Mouse (Mus musculus): Measurements from ENCODE around the gene Usp29. TPM values are rescaled to one million over a fixed set of nuclear protein-coding genes. Genes with fewer than 3 reads are reported as not detected.
"Not testable (repeated sequence)": the region's sequence is repeated elsewhere in the genome, so short reads cannot be mapped to it uniquely, and the experiment has no call there.

Gene Usp29
- polyA plus RNA-seq, 1 experiment from 2014 or later: 17.5 TPM

DNA sequence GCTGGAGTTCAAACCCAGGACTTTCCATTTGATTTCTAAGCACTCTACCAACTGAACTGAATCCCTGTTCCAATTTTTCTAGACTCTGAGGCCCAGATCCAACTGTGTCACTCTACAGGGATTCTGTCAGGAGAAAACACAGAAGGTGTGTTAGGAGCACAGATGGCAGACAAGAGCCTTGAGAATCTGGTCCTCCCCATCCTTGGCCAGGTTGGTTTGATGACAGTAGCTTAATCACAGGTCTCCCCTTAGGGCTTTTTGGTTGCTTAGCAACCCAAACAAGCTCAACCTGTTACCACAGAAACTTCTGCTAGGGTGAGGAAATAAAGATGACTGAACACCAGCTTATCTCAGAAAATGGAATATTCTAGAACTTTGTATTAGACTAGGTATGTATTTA is 136.0 kb downstream of the Usp29 start:
- no peak overlapping the region for H3K9ac ChIP-seq
- H3K4me3 ChIP-seq: no peak overlapping the region
- H3K9me3 ChIP-seq: no peaks in the 10 kb centered on the region
- no peak overlapping the region for H3K4me2 ChIP-seq (replicated peaks)
- no peaks in the 10 kb centered on the region for H3K27me3 ChIP-seq (replicated peaks)
- H3K4me1 ChIP-seq: no peaks in the 10 kb centered on the region
- ATAC-seq (ENCODE audit: low FRiP score, low read depth): no peak
- H3K27ac ChIP-seq: no peak overlapping the region
- H3K36me3 ChIP-seq: no peaks in the 10 kb centered on the region

DNA sequence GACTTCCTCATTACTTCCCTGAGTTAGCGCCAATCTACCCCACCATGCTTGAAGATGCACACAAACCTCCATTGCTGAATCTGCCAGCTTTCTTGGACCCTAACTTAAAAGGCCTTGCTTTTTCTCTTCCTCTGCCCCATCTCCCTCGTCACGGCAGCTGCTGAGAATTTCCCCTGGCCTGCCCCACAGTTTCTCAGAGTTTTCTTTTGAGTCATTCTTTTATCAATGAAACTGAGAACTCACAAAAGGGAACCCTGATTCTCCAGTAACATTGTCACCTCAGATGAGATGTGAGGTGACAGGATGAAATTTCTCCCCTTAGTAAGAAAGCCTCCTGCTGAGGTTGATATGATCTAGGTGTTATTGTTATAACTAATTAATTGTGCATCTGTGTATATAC is 138.5 kb downstream of the Usp29 start:
- ATAC-seq (ENCODE audit: low FRiP score, low read depth): no peak
- H3K9me3 ChIP-seq: no peaks in the 10 kb centered on the region
- no peaks in the 10 kb centered on the region for H3K4me1 ChIP-seq
- H3K9ac ChIP-seq: no peak overlapping the region
- H3K36me3 ChIP-seq: no peaks in the 10 kb centered on the region
- no peak overlapping the region for H3K4me3 ChIP-seq
- WGBS: 74% methylated on average over 3 of the region's 3 CpGs
- no peak overlapping the region for H3K27ac ChIP-seq
- H3K27me3 ChIP-seq (replicated peaks): no peaks in the 10 kb centered on the region
- H3K4me2 ChIP-seq (replicated peaks): no peak overlapping the region

DNA sequence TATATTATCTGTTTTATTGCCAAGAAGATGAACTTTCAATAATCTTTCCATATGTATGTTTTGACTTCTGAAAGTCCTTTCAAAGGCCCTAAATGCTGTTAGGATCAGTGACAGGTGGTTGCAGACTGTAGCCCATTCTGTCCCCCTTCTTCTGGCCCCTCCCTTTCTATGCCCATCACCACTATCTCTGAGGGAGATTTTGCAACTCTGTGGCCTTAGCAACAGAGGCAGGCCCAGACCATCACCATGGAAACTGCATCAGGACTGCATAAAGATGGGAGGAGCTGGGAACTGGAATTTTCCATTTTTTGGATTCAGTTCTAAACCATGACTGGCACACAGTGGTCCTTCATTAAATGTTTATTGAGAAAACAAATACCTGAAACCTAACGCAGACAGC is 139.2 kb downstream of the Usp29 start:
- WGBS: 84% methylated on average over 1 of the region's 1 CpGs
- no peaks in the 10 kb centered on the region for H3K4me1 ChIP-seq
- no peak overlapping the region for H3K27ac ChIP-seq
- H3K9me3 ChIP-seq: no peaks in the 10 kb centered on the region
- no peaks in the 10 kb centered on the region for H3K36me3 ChIP-seq
- H3K27me3 ChIP-seq (replicated peaks): no peaks in the 10 kb centered on the region
- H3K4me2 ChIP-seq (replicated peaks): no peak overlapping the region
- no peak for ATAC-seq (ENCODE audit: low FRiP score, low read depth)
- H3K9ac ChIP-seq: no peak overlapping the region
- no peak overlapping the region for H3K4me3 ChIP-seq

DNA sequence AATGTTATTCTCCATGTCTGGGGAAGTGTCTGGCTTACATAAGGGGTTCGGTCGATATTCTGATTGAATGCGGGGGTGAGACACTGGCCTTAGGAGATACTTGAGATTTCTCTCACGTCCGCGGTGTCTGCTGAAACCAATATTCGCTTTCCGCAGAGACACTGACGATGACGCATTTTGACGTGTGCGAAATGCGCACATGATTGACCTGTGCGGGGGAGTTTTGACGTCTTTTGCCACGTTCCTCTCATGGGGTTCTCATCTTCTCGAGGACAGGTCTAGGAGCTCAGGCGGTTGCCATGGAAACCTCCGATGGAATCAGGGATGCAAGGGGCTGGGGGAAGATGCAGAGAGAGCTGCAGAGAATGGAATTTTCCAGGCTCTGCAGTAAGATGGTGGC is 144.1 kb downstream of the Usp29 start:
- no peaks in the 10 kb centered on the region for H3K4me1 ChIP-seq
- 0 out of 2 replicates have a peak, but pooled peaks have one; percentile 9 for ATAC-seq (ENCODE audit: low FRiP score, low read depth)
- H3K4me2 ChIP-seq (replicated peaks): no peak overlapping the region
- 66% methylated on average over 19 of the region's 19 CpGs for WGBS
- H3K27ac ChIP-seq: no peak overlapping the region
- no peak overlapping the region for H3K4me3 ChIP-seq
- H3K9me3 ChIP-seq: no peaks in the 10 kb centered on the region
- H3K9ac ChIP-seq: no peak overlapping the region
- no peaks in the 10 kb centered on the region for H3K36me3 ChIP-seq
- H3K27me3 ChIP-seq (replicated peaks): no peaks in the 10 kb centered on the region

DNA sequence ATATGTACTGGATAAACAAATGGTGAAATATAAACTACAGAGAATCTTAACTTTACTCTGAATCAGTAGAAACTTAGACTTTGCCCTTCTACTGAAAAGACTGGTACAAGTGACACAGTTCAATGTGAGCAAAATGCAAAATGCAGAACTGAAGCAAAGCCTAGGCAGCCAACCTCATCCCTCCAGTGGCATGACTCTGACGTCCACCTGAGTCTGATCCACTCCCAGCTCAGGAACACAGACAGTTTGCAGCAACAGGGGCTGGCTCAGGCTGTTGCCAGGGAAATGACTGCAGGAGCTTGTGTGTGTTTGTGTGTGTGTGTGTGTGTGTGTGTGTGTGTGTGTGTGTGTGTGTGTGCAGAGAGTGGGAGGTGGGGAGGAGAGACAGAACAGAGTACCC is 147.8 kb downstream of the Usp29 start:
- ATAC-seq (ENCODE audit: low FRiP score, low read depth): no peak
- H3K27ac ChIP-seq: no peak overlapping the region
- WGBS: 67% methylated on average over 1 of the region's 1 CpGs

DNA sequence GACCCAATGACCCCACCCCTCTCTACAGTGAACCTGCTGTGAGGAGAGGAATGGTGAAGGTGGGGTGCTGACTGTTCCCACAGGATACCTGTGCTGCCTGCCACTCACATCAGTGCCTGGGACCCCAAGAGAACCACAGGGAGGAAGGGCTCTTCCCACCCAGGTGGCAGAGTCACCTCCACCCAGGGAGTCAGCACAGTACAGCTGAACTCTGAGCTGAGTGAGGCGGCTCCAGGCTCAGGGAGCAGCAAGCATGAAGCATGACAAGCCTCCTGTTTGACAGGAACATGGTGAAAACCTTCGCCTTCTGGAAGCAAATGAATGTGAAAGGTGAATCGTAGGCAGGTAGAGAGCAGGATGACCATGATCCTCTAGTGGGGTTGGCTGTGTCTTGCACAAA is 148.5 kb downstream of the Usp29 start:
- not testable (repeated sequence) for H3K36me3 ChIP-seq; H3K4me2 ChIP-seq (replicated peaks); H3K27ac ChIP-seq; H3K4me1 ChIP-seq; H3K9ac ChIP-seq; H3K9me3 ChIP-seq; H3K27me3 ChIP-seq (replicated peaks); ATAC-seq (ENCODE audit: low FRiP score, low read depth); H3K4me3 ChIP-seq
- 94% methylated on average over 3 of the region's 3 CpGs for WGBS

More for the DNA sequence above, 147.8 kb downstream of the Usp29 start:
- Histone ChIP-seq H3K36me3 (no peaks in the 10 kb centered on the region), H3K27me3 (replicated peaks) (no peaks in the 10 kb centered on the region), H3K9me3 (no peaks in the 10 kb centered on the region), H3K9ac (no peak overlapping the region), H3K4me1 (peaks cover 4% of the 10 kb centered on the region; the same call in 1 of the 2 replicates), H3K4me3 (no peak overlapping the region), H3K4me2 (replicated peaks) (no peak overlapping the region)

DNA sequence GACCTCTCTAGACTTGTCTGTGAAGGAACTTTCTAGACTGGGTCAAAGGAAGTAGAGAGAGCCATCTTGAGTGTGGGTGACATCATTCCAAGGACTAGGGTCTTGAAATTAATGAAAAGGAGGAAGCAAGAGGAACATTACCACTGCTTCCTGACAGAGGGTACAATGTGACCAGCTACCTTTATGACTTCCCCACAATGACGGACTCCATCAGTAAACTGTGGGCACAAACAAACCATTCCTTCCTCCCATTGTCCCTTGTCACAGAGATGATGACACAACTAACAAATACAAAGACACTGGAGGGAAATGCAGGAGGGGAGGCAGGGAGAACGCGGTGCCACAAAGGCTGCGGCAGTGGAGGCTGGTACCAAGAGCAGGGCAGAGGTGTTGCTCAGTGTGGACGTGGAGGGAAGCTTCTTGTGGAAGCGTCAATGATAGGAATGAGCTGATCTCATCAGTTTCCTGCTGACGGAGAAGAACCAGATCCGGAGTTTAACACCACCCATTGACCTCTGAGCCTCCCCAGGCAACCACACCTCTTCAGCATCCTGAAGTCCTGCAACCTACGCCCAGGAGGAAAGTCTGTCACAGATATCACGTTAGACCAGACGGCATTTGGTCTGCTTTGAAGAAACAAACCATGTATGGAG is 149.3 kb downstream of the Usp29 start:
- Histone ChIP-seq H3K4me2 (replicated peaks) (no peak overlapping the region), H3K36me3 (no peaks in the 10 kb centered on the region), H3K4me3 (no peak overlapping the region), H3K4me1 (peaks cover 4% of the 10 kb centered on the region; the same call in 1 of the 2 replicates), H3K27me3 (replicated peaks) (no peaks in the 10 kb centered on the region), H3K27ac (no peak overlapping the region), H3K9ac (no peak overlapping the region), H3K9me3 (no peaks in the 10 kb centered on the region)
- ATAC-seq (ENCODE audit: low FRiP score, low read depth): no peak
- 88% methylated on average over 11 of the region's 11 CpGs for WGBS

DNA sequence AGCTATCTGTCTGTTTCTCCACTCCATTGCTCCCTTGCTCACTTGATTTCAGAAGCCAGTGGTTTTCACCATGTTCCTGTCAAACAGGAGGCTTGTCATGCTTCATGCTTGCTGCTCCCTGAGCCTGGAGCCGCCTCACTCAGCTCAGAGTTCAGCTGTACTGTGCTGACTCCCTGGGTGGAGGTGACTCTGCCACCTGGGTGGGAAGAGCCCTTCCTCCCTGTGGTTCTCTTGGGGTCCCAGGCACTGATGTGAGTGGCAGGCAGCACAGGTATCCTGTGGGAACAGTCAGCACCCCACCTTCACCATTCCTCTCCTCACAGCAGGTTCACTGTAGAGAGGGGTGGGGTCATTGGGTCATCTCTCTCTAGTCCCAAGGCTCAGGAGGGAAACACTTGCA is 150.5 kb downstream of the Usp29 start:
- H3K4me1 ChIP-seq; H3K36me3 ChIP-seq; H3K27me3 ChIP-seq (replicated peaks); H3K4me2 ChIP-seq (replicated peaks); H3K9me3 ChIP-seq; H3K4me3 ChIP-seq; H3K9ac ChIP-seq; ATAC-seq (ENCODE audit: low FRiP score, low read depth); H3K27ac ChIP-seq: not testable (repeated sequence)
- WGBS: 86% methylated on average over 1 of the region's 1 CpGs

DNA sequence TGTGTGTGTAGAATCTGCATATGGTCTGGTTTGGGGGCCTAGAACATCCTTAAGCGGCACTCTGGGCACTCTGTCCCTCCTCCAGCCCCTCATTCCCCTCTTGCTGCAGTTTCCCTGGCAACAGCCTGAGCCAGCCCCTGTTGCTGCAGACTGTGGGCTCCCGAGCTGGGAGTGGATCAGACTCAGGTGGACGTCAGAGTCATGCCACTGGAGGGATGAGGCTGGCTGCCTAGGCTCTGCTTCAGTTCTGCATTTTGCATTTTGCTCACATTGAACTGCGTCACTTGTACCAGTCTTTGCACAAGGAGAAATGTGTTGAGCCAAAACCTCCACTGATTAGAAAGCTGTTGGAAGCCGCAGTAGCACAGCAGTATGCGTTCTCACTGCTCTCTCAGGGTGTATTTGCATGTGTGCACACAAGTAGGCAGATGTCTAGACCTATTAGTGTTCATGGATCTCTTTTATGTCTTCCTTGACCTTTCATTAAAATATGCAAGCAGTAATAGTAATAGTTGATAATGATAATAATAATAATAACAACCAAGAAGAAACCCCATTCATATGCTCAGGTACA is 151.2 kb downstream of the Usp29 start:
- peaks cover 4% of the 10 kb centered on the region; the same call in 1 of the 2 replicates for H3K4me1 ChIP-seq
- no peak overlapping the region for H3K27ac ChIP-seq
- no peaks in the 10 kb centered on the region for H3K27me3 ChIP-seq (replicated peaks)
- H3K9ac ChIP-seq: no peak overlapping the region
- no peak overlapping the region for H3K4me2 ChIP-seq (replicated peaks)
- H3K36me3 ChIP-seq: no peaks in the 10 kb centered on the region
- 46% methylated on average over 6 of the region's 6 CpGs for WGBS
- peak; percentile 68; the same call in 1 of the 2 replicates for ATAC-seq (ENCODE audit: low FRiP score, low read depth)
- no peaks in the 10 kb centered on the region for H3K9me3 ChIP-seq
- H3K4me3 ChIP-seq: no peak overlapping the region

DNA sequence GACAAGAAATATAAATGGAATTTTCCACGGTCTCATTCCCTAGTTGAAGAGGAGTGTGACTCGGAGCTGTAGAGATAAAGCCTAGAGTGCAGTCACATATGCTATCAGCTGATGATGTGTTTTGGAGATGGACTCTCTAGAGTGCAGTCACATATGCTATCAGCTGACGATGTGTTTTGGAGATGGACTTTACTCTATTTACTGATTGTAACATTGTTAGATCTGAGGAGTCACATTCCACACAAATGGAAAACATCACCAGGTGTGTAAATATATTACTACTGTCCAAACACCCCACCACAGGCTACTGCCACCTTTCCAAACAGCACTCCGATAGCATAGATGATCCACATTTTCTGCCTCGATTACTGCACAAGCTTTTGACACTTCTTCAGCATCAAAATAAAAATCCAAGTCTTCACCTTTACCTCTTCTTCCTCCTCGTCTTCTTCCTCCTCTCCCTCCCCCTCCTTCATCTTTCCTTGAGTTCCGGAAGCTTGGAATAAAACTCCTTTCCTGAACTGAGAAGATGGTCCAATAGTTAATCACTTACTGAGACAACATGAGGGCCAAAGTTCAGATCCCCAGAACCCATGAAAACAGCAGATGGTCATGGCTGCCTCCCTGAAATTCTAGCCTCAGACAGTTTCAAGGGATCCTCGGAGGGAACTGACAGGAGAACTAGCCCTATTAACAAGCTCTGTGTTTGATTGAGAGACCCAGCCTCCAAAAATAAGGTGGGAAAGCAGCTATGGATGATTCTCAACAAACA is 153.2 kb downstream of the Usp29 start:
- H3K4me3 ChIP-seq: no peak overlapping the region
- H3K27me3 ChIP-seq (replicated peaks): no peaks in the 10 kb centered on the region
- no peak for ATAC-seq (ENCODE audit: low FRiP score, low read depth)
- H3K36me3 ChIP-seq: no peaks in the 10 kb centered on the region
- H3K27ac ChIP-seq: no peak overlapping the region
- no peak overlapping the region for H3K4me2 ChIP-seq (replicated peaks)
- 83% methylated on average over 8 of the region's 8 CpGs for WGBS
- H3K9ac ChIP-seq: no peak overlapping the region
- peaks cover 4% of the 10 kb centered on the region; the same call in 1 of the 2 replicates for H3K4me1 ChIP-seq
- H3K9me3 ChIP-seq: no peaks in the 10 kb centered on the region

DNA sequence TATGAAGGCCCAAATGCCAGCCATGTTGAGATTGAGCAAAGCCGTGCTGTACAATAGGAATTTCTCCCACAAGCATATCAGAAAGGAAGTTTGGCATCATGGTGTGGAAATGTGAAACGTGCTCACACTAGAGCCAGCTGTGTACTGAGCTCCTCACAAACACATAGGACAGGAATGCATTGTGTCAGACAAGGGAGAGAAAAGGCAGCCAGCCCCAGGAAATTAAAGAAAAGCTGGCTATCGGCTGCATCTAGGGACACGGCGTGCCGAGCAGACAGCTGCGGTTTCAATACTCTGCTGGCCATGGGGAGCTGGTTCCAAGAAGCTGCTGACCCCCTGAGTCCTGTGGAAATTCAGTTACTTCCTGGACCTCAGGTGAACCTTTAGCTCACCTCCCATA is 155.0 kb downstream of the Usp29 start:
- H3K27me3 ChIP-seq (replicated peaks): no peaks in the 10 kb centered on the region
- H3K27ac ChIP-seq: no peak overlapping the region
- 87% methylated on average over 7 of the region's 7 CpGs for WGBS
- no peak overlapping the region for H3K4me3 ChIP-seq
- no peak for ATAC-seq (ENCODE audit: low FRiP score, low read depth)
- H3K9ac ChIP-seq: no peak overlapping the region
- H3K4me1 ChIP-seq: peaks cover 4% of the 10 kb centered on the region; the same call in 1 of the 2 replicates
- no peak overlapping the region for H3K4me2 ChIP-seq (replicated peaks)
- no peaks in the 10 kb centered on the region for H3K9me3 ChIP-seq
- H3K36me3 ChIP-seq: no peaks in the 10 kb centered on the region

DNA sequence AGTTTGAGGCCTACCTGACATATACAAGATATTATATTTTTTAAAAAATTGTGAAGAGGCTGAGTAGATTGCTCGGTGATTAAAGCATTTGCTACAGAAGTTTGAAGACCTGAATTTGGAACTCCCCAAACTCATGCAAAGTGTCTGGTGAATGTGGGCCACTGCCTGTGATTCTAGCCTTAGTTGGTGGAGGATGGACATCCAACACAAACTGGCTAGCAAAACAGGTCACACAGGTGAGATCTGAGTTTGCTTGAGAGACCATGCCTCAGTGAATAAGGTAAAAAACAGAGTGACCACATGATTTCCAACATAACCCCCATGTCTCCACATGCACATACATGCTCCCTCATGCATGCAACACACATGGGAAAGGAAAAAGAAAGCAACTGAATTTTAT is 156.5 kb downstream of the Usp29 start:
- Histone ChIP-seq H3K27me3 (replicated peaks) (no peaks in the 10 kb centered on the region), H3K4me1 (no peaks in the 10 kb centered on the region), H3K9me3 (no peaks in the 10 kb centered on the region), H3K9ac (no peak overlapping the region), H3K36me3 (no peaks in the 10 kb centered on the region), H3K27ac (no peak overlapping the region), H3K4me2 (replicated peaks) (no peak overlapping the region), H3K4me3 (no peak overlapping the region)
- ATAC-seq (ENCODE audit: low FRiP score, low read depth): no peak
- WGBS: 93% methylated on average over 1 of the region's 1 CpGs

All from neural tube, embryonic 12.5 days (tissue).